Mouse (Mus musculus) liver, embryonic 11.5 days (tissue): ENCODE measurements at regions not wholly inside any gene's neighbourhood (a gene's known extent, or its start where the extent isn't known, plus 50 kb on each side); places are given as distances from the start of the nearest gene placed in this dataset.

Experiments
- ATAC-seq: fragments of 200-750 bp; cut with Nextera tagmentation; replicated peaks from 2 replicates; pipeline ENCODE4 v1.8.0; 2017; ENCODE audit warnings: moderate number of reproducible peaks, mild to moderate bottlenecking, moderate TSS enrichment, moderate library complexity; ENCODE audit not compliant: low FRiP score
- DNase-seq: peaks from one replicate; pipeline ENCODE4 v3.0.0-alpha.2; 2017; ENCODE audit warnings: low spot score
- H3K27ac ChIP-seq: fragments of 300-500 bp; sonication (generic); 2 replicates; pipeline ENCODE4 v1.5.1; 2014; ENCODE audit warnings: mild to moderate bottlenecking, low read depth, low read length, control low read depth
- H3K27me3 ChIP-seq: fragments of 300-500 bp; sonication (generic); replicated peaks from 2 replicates; pipeline ENCODE4 v1.6.1; 2014; ENCODE audit warnings: low read length, mixed read lengths; ENCODE audit not compliant: control insufficient read depth, insufficient read depth
- H3K36me3 ChIP-seq: fragments of 300-500 bp; sonication (generic); 2 replicates; pipeline ENCODE4 v1.6.1; 2014; ENCODE audit warnings: mild to moderate bottlenecking, low read length, moderate library complexity, mixed read lengths; ENCODE audit not compliant: control insufficient read depth, insufficient read depth
- H3K4me1 ChIP-seq: fragments of 300-500 bp; sonication (generic); replicated peaks from 2 replicates; pipeline ENCODE4 v1.6.1; 2014; ENCODE audit warnings: low read length, mixed read lengths; ENCODE audit not compliant: control insufficient read depth, insufficient read depth
- H3K4me2 ChIP-seq: fragments of 300-500 bp; sonication (generic); 2 replicates; pipeline ENCODE4 v1.6.1; 2014; ENCODE audit warnings: mild to moderate bottlenecking, control low read depth, moderate library complexity
- H3K4me3 ChIP-seq: fragments of 300-500 bp; sonication (generic); 2 replicates; pipeline ENCODE4 v1.5.1; 2014; ENCODE audit warnings: low read depth, low read length, control low read depth
- H3K9ac ChIP-seq: fragments of 300-500 bp; sonication (generic); 2 replicates; pipeline ENCODE4 v1.6.1; 2014; ENCODE audit warnings: low read depth, low read length, control low read depth
- H3K9me3 ChIP-seq: fragments of 300-500 bp; sonication (generic); 2 replicates; pipeline ENCODE4 v1.6.1; 2016; ENCODE audit warnings: low read length, inconsistent platforms, mixed read lengths; ENCODE audit not compliant: control insufficient read depth
- WGBS: fragments of 180-500 bp; shearing (Covaris S2); extraction: QIAGEN DNeasy Blood & Tissue Kit; methylation state at CpG from one replicate; pipeline ENCODE4 v1.1.7; 2014; 5-methylcytosine and 5-hydroxymethylcytosine counted together

DNA sequence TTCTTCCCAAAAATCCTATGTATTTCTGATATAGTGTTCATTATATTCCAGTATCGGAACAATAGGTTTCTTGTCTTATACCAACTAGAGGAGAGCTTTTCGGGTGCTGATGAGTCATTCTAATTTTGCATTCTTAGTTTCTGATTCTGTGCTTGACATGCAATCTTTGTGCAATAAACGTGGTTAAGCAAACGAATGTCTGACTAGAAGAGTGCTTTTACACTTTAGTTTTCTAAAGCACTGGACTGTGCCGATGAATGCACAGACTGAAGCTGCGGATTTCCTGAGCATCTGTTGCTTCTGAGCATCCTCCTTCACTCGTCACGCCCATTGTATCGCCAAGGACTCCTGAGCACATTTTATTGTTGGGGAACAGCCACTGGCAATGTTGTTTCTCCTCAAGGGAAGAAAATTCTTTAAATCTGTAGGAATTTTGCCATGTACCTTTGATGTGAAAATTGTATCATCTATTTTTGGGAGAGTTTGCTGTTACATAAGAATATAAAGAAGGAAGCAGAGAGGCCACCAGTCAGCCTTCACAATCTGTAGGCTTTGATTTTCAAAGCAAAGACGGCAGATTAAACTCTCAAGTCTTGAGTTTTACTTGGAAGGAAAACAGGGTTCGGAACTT is 346.8 kb downstream of the Plk2 start:
- Histone ChIP-seq H3K27ac (no peak overlapping the region), H3K4me1 (no peaks in the 10 kb centered on the region; the same call in 1 of the 2 replicates), H3K9ac (no peak overlapping the region), H3K4me3 (no peak overlapping the region), H3K36me3 (no peaks in the 10 kb centered on the region), H3K4me2 (no peak overlapping the region), H3K27me3 (no peaks in the 10 kb centered on the region), H3K9me3 (no peaks in the 10 kb centered on the region)
- no peak for DNase-seq
- WGBS, result 79% methylated on average over 11 of the region's 11 CpGs
- no peak for ATAC-seq

DNA sequence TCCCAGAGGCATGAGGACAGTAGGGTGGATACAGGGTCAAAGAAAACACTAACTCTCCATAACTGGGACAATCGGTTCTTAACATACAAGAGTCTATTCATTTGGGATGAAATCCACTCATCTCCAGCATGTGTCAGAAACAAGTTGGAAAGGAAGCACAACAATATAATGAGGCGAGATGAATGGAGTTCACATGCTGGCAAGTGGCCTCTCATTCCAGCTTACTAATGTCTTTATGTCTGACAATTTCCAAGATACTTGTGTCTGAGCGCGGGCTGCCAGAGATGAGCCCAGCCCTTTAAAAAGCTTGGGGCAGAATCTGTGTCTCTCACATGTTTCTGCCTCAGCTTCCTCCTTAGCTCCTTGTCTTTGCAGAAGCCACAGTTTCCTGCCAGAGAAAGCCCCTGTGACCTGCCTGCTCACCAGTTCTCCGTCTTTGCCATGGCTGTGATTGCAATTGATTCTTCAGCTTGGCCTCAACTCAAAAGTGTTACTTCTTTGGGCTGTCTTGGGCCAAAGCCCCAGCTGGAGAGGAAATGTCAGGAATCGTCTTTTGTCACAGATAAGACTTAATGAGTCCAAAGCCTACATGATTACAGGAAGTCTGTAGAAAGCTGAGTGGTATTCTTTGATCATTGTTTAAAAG is 352.5 kb downstream of the Plk2 start:
- Histone ChIP-seq H3K4me1 (no peaks in the 10 kb centered on the region; the same call in 1 of the 2 replicates), H3K9me3 (no peaks in the 10 kb centered on the region), H3K9ac (no peak overlapping the region), H3K27me3 (no peaks in the 10 kb centered on the region), H3K36me3 (no peaks in the 10 kb centered on the region), H3K4me3 (no peak overlapping the region), H3K4me2 (no peak overlapping the region), H3K27ac (0 out of 2 replicates have a peak overlapping the region, but pooled peaks have one; percentile 0)
- 33% methylated on average over 6 of the region's 6 CpGs for WGBS
- DNase-seq (no peak), ATAC-seq (no peak; the same call in 1 of the 2 replicates)

DNA sequence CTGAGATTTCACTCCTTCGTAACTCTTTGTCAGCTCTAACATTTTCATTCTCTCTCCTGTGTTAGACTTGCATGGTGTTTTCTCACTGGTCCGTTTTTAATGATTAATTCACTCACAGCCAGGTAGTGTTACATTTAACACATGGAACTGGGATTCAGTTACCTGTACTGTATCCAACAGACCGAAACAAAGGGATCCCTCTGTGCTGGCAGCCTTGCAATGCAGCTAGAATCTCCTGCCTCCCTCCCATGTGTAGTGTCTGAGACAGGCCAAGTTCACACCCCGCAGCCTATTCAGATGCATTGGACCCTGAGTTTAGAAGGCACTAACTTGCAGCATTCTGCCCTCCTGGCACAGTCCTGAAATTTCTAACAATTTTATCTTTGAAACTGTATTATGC is 357.9 kb downstream of the Plk2 start:
- Histone ChIP-seq H3K36me3 (no peaks in the 10 kb centered on the region), H3K27me3 (no peaks in the 10 kb centered on the region), H3K4me3 (no peak overlapping the region), H3K4me1 (no peaks in the 10 kb centered on the region), H3K27ac (no peak overlapping the region), H3K9ac (no peak overlapping the region), H3K9me3 (no peaks in the 10 kb centered on the region), H3K4me2 (no peak overlapping the region)
- no peak for DNase-seq
- no peak for ATAC-seq
- 87% methylated on average over 4 of the region's 4 CpGs for WGBS

DNA sequence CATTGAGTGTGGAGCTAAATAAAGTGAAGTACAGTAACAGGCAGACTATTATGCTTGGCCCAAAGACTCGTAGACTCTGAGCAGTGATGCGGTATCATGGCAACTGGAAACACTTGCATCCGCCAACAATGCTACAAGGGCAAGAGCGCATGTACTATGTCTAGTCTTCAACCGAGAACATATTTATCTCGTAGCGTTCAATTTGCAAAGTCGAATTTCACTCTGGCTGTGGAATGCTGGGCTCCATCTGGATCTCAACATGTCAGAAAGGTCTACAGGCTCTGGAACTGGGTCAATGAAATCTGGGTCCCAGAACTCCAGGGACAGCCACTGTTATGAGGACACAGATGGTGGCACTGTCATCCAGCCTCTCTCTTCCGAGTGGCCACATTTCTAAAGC is 359.7 kb downstream of the Plk2 start:
- no peak for ATAC-seq
- 87% methylated on average over 9 of the region's 9 CpGs for WGBS

DNA sequence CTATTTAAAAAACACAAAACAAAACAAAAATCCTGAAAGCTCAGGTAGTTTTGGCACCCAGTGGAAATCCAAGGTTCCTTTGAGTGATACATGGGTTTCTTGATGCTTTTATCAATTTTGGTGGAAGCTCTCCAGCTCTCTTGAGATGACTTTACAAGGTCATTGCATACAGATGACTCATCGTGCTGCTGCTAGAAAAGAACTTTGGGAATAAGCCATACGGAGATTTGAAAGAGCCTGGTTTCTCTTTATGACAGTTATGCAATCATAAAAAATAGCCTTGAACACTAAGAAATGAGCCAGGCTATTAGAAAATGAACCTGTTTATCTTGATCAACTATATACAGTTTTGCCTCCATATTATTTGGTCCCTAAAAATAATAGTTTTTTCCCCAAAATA is 362.0 kb downstream of the Plk2 start:
- ATAC-seq (no peak), DNase-seq (no peak)
- 79% methylated on average over 2 of the region's 2 CpGs for WGBS
- Histone ChIP-seq H3K36me3 (no peaks in the 10 kb centered on the region), H3K4me3 (no peak overlapping the region), H3K27me3 (no peaks in the 10 kb centered on the region), H3K4me2 (no peak overlapping the region), H3K9ac (no peak overlapping the region), H3K27ac (no peak overlapping the region), H3K4me1 (no peaks in the 10 kb centered on the region), H3K9me3 (no peaks in the 10 kb centered on the region)

More for the DNA sequence above, 359.7 kb downstream of the Plk2 start:
- Histone ChIP-seq H3K36me3 (no peaks in the 10 kb centered on the region), H3K4me3 (no peak overlapping the region), H3K27me3 (no peaks in the 10 kb centered on the region), H3K4me1 (no peaks in the 10 kb centered on the region), H3K9ac (no peak overlapping the region), H3K27ac (no peak overlapping the region), H3K4me2 (no peak overlapping the region), H3K9me3 (no peaks in the 10 kb centered on the region)
- no peak for DNase-seq

DNA sequence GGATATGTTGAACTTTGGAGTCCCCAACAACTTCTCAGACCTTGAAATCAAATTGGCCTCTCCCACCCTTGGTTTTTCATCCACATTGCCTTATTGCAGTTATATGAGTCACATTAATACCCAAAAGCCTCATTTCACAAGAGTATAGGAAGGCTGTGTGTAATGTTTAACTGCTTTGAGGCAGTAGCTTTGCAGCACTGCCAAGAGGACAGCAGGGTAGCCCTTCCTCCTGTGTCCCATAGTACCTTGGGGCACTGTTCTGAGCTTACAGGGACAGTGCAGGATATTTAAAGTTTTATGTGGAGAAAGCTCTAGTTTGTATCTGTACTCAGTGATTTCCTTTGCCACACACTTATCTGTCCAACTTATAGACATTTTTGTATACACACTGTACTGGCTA is 374.4 kb downstream of the Plk2 start:
- H3K4me3 ChIP-seq, result no peak overlapping the region
- H3K27ac ChIP-seq, result no peak overlapping the region
- no peaks in the 10 kb centered on the region for H3K4me1 ChIP-seq
- ATAC-seq (no peak), DNase-seq (no peak)
- no peaks in the 10 kb centered on the region for H3K36me3 ChIP-seq
- no peak overlapping the region for H3K9ac ChIP-seq
- H3K4me2 ChIP-seq, result no peak overlapping the region
- no peaks in the 10 kb centered on the region for H3K9me3 ChIP-seq
- H3K27me3 ChIP-seq, result no peaks in the 10 kb centered on the region

DNA sequence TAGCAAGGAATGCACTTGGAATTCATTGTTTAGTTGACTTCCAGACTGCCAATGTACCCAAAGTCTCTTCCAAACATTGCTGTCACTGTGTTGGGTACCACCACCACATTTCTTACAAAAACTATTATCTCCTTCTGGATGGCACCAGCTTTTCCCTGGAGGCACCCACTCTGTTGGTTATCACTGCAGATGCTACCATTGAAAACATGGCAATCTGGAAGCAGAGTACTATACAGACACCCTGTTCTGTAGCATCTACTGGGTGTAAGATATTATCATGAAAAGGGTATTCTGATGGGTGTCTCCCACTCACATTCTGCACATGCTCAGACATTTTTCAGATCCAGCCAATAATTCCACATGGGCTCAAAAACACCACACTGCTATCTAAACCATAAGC is 380.4 kb downstream of the Plk2 start:
- H3K4me3 ChIP-seq, result no peak overlapping the region
- no peaks in the 10 kb centered on the region for H3K27me3 ChIP-seq
- H3K9ac ChIP-seq, result no peak overlapping the region
- no peaks in the 10 kb centered on the region for H3K36me3 ChIP-seq
- H3K4me2 ChIP-seq, result no peak overlapping the region
- ATAC-seq, result no peak
- H3K27ac ChIP-seq, result no peak overlapping the region
- DNase-seq, result no peak
- H3K4me1 ChIP-seq, result no peaks in the 10 kb centered on the region
- no peaks in the 10 kb centered on the region for H3K9me3 ChIP-seq

DNA sequence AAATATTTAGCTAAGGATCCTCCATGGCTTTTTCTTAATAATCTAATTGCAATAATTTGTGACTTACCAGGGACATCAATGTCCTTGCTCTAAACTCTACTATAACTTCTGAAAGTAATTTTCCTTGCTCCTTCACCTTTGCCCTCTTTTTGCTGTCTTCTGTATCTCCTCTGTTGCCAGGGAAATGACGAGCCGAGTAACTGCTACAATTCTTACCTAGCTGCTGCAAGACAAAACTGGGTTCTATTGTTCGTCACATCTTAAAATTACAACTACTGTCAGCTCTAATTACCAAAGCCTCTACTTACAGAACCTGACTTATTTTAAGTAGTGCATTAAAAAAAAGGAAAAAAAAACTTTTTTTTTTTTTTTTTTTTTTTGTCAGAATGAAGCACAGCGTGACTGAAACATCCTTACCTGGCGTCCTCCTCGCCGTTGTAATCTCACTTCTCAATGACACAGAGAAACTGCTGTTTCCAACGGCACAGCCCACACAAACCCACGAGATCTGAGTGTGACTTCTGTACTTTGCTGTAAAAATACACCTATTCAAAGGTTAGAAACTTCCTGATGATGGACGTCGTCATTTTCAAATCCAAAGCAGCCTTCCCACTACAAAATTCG is 389.4 kb downstream of the Plk2 start:
- ATAC-seq, result no peak
- Histone ChIP-seq H3K27ac (no peak overlapping the region), H3K4me3 (no peak overlapping the region), H3K9ac (no peak overlapping the region), H3K4me1 (no peaks in the 10 kb centered on the region), H3K9me3 (no peaks in the 10 kb centered on the region), H3K36me3 (no peaks in the 10 kb centered on the region), H3K27me3 (no peaks in the 10 kb centered on the region), H3K4me2 (no peak overlapping the region)
- DNase-seq, result no peak
- WGBS, result 77% methylated on average over 12 of the region's 12 CpGs

DNA sequence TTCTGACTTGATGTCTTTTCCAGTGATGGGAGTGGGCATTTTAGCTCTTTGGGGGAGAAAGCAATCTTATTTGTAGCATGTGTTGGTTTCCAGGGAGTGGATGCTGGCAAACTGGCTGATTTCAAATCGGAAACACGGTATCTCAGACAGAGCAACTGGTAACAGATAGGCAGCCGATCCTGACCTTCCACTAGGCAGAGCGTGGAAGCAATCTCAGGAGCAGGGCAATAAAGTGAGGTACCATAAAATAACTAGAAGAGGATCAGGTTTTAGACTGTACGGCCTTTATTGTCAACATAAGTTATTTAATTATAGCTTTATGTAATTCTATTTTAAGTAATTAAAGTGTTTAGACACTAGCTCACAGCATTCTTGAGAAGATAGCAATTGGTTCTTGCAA is 390.0 kb downstream of the Plk2 start:
- WGBS, result 80% methylated on average over 5 of the region's 5 CpGs

More for the DNA sequence above, 390.0 kb downstream of the Plk2 start:
- H3K4me1 ChIP-seq, result no peaks in the 10 kb centered on the region
- DNase-seq (no peak), ATAC-seq (no peak)
- no peak overlapping the region for H3K9ac ChIP-seq
- no peak overlapping the region for H3K4me2 ChIP-seq
- H3K27me3 ChIP-seq, result no peaks in the 10 kb centered on the region
- no peak overlapping the region for H3K27ac ChIP-seq
- no peak overlapping the region for H3K4me3 ChIP-seq
- no peaks in the 10 kb centered on the region for H3K36me3 ChIP-seq
- H3K9me3 ChIP-seq, result no peaks in the 10 kb centered on the region
